Mouse (Mus musculus) liver, embryonic 16.5 days (tissue): ENCODE measurements around the gene Hnf4a. TPM values are rescaled to one million over a fixed set of nuclear protein-coding genes. Genes with fewer than 3 reads are reported as not detected.
"Not testable (repeated sequence)": the region's sequence is repeated elsewhere in the genome, so short reads cannot be mapped to it uniquely, and the experiment has no call there.

Experiments used
- ATAC-seq: fragments of 200-750 bp; cut with Nextera tagmentation; 2 replicates; pipeline ENCODE4 v1.8.0; 2017; ENCODE audit warnings: low read depth, mild to moderate bottlenecking, moderate number of reproducible peaks, moderate library complexity
- H3K27ac ChIP-seq: fragments of 300-500 bp; sonication (generic); 2 replicates; pipeline ENCODE4 v1.5.1; 2014; ENCODE audit warnings: mild to moderate bottlenecking, low read length
- H3K27me3 ChIP-seq: fragments of 300-500 bp; sonication (generic); 2 replicates; pipeline ENCODE4 v1.6.1; 2014; ENCODE audit warnings: low read depth, low read length, mixed read lengths; ENCODE audit not compliant: control insufficient read depth, insufficient read depth
- H3K36me3 ChIP-seq: fragments of 300-500 bp; sonication (generic); 2 replicates; pipeline ENCODE4 v1.6.1; 2014; ENCODE audit warnings: mild to moderate bottlenecking; ENCODE audit not compliant: control insufficient read depth, insufficient read depth
- H3K4me1 ChIP-seq: fragments of 300-500 bp; sonication (generic); 2 replicates; pipeline ENCODE4 v1.6.1; 2014; ENCODE audit warnings: low read depth, low read length, mixed read lengths; ENCODE audit not compliant: control insufficient read depth
- H3K4me2 ChIP-seq: fragments of 300-500 bp; sonication (generic); 2 replicates; pipeline ENCODE4 v1.6.1; 2014; ENCODE audit warnings: low read depth, low read length, mixed read lengths
- H3K4me3 ChIP-seq: fragments of 300-500 bp; sonication (generic); 2 replicates; pipeline ENCODE4 v1.5.1; 2014; ENCODE audit warnings: low read depth, mild to moderate bottlenecking, low read length
- H3K9ac ChIP-seq: fragments of 300-500 bp; sonication (generic); 2 replicates; pipeline ENCODE4 v1.6.1; 2014; ENCODE audit warnings: low read depth, low read length
- H3K9me3 ChIP-seq: fragments of 300-500 bp; sonication (generic); replicated peaks from 2 replicates; pipeline ENCODE4 v1.6.1; 2016; ENCODE audit warnings: low read length; ENCODE audit not compliant: control insufficient read depth
- WGBS: fragments of 180-500 bp; shearing (Covaris S2); extraction: QIAGEN DNeasy Blood & Tissue Kit; methylation state at CpG from one replicate; pipeline ENCODE4 v1.1.7; 2014; ENCODE audit not compliant: insufficient replicate concordance; 5-methylcytosine and 5-hydroxymethylcytosine counted together
- polyA plus RNA-seq: library from polyadenylated mRNA; unstranded; fragments of >200 nt; fragmentation: Nextera tagmentation; extraction: Ambion mirVana; gene quantifications from 2 replicates; pipeline ENCODE4 v1.2.1, GENCODE M21; 2015

Hnf4a gene
- polyA plus RNA-seq, 1 experiment from 2014 or later = 21.1 TPM

DNA sequence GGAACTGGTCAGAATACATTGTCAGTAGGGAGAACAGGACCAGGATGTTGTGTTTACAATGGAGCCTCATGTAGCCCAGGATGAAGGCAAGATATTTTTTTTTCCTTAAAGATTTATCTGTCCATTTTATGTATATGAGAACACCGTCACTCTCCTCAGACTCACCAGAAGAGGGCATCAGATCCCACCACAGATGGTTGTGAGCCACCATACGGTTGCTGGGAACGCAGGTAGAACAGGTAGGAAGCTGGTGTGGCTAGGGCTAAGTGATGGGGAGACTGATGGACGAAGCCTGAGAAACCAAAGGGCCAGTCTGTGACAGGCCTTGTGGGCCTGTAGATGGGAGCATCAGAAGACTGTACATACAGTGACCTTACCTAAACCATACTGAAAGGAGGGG lies 107.4 kb downstream of the Hnf4a start:
- H3K9ac ChIP-seq = no peak overlapping the region
- H3K27me3 ChIP-seq = no peaks in the 10 kb centered on the region
- ATAC-seq = no peak
- H3K4me1 ChIP-seq = no peaks in the 10 kb centered on the region
- WGBS = 91% methylated on average over 4 of the region's 4 CpGs
- H3K9me3 ChIP-seq = no peaks in the 10 kb centered on the region
- H3K4me3 ChIP-seq = no peak overlapping the region
- H3K27ac ChIP-seq = no peak overlapping the region
- peaks cover 60% of the 10 kb centered on the region for H3K36me3 ChIP-seq
- H3K4me2 ChIP-seq = no peak overlapping the region

DNA sequence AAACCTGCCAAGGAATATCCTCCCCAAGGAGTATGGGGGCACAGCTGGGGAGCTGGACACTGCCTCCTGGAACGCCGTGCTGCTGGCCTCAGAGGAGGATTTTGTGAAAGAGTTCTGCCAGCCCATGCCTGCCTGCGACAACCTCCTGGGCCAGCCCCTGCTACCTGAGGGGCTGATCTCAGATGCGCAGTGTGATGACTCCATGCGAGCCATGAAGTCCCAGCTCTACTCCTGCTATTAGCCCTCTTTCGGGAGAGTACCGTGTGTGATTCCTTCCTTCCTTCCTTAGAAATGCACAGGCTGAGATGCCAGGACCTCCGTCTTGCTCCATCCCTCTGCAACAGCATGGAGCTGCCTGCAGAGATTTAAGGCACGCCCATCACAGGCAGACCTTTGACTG lies 108.8 kb downstream of the Hnf4a start:
- no peak for ATAC-seq
- Histone ChIP-seq H3K27ac (no peak overlapping the region), H3K27me3 (no peaks in the 10 kb centered on the region), H3K36me3 (peaks cover 74% of the 10 kb centered on the region), H3K9ac (no peak overlapping the region), H3K9me3 (no peaks in the 10 kb centered on the region), H3K4me1 (no peaks in the 10 kb centered on the region), H3K4me3 (no peak overlapping the region), H3K4me2 (no peak overlapping the region)
- WGBS = 89% methylated on average over 9 of the region's 9 CpGs

DNA sequence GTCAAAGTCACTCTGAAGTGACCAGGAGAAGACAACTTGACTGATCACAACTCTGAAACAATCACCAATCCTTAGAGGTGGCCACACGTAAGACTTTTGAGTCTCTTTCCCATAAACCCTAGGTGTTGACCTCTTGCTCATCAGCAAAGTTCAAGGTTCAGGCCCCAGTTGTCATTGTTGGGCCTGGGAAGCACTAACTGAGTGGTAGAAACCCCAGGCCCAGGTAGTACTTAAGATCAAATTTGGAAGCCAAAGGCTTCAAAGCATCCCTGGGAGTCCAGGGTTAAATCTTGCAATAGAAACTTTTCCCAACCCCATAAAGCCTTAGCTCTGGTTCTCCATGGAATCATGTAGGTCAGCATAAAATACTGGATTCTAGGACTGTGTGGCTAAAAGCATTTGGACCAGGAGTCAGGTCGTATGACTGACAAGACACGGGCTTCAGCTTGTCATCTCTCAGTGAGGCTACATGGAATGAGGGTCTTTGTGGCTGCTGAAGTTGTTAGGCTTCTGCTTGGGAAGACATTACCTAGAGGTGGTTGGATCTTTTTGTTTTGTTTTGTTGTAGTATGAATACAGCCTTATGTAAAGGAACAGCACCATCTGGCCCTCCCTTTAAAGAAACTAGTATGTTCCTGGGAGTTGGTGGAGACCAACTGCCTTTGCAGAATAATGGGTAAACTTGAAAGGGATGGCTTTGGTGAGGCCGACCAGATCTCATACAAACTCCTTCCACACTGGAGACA lies 109.5 kb downstream of the Hnf4a start:
- Histone ChIP-seq H3K36me3 (peaks cover 77% of the 10 kb centered on the region), H3K27me3 (no peaks in the 10 kb centered on the region), H3K4me2 (no peak overlapping the region), H3K27ac (peak overlapping the region; percentile 10; the same call in 1 of the 2 replicates), H3K4me3 (no peak overlapping the region), H3K9ac (no peak overlapping the region), H3K4me1 (no peaks in the 10 kb centered on the region), H3K9me3 (no peaks in the 10 kb centered on the region)
- 78% methylated on average over 4 of the region's 4 CpGs for WGBS
- no peak for ATAC-seq

DNA sequence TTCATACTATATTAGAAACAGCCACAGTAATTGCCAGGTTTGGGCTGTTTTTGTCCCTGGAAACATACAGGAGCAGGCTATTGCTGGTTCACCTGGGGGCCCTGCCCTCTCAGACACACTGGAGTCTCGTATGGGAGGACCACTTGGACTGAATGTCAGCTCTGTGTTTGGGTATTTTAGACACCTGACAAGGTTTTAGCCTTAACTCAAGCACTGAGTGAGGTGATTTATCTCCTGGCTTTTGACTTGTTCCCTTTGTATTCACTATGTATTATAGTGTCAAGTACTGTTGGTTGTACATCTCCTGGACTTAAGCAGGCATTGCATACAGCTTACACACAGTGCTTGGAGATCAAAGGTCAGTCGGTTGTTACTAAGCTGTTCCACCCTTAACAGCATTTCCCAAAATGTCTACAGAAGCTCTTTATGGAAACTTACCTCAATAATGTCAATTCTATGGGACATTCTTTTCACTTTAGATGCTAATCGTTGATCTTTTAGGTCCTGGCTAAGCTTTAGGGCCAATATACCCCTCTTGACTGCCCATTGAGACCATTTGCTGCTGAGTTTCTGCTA lies 110.1 kb downstream of the Hnf4a start:
- H3K4me2 ChIP-seq = no peak overlapping the region
- H3K36me3 ChIP-seq = peaks cover 82% of the 10 kb centered on the region
- H3K4me3 ChIP-seq = no peak overlapping the region
- H3K9ac ChIP-seq = no peak overlapping the region
- WGBS = 60% methylated on average over 3 of the region's 3 CpGs
- no peak for ATAC-seq
- no peaks in the 10 kb centered on the region for H3K4me1 ChIP-seq
- no peak overlapping the region; the same call in 1 of the 2 replicates for H3K27ac ChIP-seq
- no peaks in the 10 kb centered on the region for H3K9me3 ChIP-seq
- no peaks in the 10 kb centered on the region for H3K27me3 ChIP-seq

DNA sequence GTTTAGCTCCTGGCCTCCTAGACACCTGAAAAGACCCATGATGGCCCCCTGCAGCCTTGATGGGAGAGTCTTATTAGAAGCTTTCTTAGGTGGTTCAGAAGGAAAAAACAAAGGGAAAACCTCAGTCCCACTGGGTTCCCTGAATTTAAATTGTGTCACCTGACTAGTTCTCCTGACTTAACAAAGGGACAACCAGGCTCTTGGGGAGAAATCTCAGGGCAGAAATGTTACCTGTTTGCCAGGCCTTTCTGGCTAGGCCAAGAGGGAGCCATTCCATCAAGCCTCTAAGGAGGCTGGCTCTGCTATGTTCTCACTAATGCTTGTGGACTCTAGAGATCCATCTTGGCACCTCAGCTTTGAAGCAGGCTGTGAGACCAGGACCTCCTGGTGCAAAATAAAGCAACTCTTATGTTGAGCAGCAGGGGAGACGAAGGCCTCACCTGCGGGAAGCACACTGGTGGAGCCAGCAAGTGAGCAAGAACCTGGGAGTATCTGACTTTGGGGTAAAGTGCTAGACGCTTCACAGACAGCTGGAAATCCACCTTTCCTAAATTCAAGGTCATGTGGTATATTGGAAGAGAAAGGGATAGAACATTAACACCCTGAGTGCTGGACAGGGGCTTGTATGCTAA lies 110.7 kb downstream of the Hnf4a start:
- Histone ChIP-seq H3K4me2 (no peak overlapping the region), H3K27me3 (no peaks in the 10 kb centered on the region), H3K27ac (no peak overlapping the region), H3K36me3 (peaks cover 83% of the 10 kb centered on the region), H3K9ac (no peak overlapping the region), H3K4me3 (no peak overlapping the region), H3K9me3 (no peaks in the 10 kb centered on the region), H3K4me1 (no peaks in the 10 kb centered on the region)
- whole genome bisulfite sequencing = 79% methylated on average over 3 of the region's 3 CpGs
- no peak for ATAC-seq

DNA sequence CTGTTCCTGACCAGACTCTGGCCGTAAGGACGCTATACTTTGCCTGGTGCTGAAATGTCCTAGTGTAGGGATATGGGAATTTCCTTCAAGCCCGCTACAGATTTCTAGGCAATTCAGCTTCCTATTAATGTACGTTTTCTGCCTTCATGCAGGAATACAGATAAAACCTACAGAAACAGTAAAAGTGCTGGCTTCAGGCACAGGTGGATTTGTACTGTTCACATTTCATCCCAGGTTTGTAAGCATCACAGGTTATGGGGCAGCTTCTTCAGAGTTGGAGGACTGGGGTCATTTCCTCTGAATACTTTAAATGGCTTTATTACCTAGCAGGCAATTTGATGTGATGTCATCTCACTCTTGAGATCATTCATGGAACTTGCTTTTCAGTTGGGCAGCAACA lies 111.3 kb downstream of the Hnf4a start:
- Histone ChIP-seq H3K27ac (no peak overlapping the region), H3K36me3 (peaks cover 87% of the 10 kb centered on the region)
- 86% methylated on average over 4 of the region's 4 CpGs for WGBS

DNA sequence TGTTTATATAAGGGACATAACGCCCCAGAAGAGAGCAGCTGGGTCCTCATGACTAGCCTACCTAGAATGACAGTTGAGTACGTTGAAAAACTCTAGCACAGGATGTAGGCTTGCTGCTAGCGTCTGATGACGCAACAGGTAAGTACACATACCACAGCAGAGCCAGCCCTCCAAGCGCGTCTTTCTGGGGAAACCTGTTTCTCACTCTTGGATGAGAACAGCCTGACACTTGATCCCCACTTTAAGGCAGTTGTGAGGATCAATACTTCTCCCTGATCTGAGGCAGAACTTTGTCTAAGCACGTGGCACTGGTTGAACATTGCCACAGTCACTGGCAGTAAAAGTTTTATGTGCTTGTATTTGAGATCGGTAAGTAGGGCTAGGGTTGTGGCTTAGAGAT lies 113.8 kb downstream of the Hnf4a start:
- peak overlapping the region; percentile 37; the same call in 1 of the 2 replicates for H3K27ac ChIP-seq
- no peak overlapping the region for H3K4me2 ChIP-seq
- H3K9me3 ChIP-seq = no peaks in the 10 kb centered on the region
- H3K36me3 ChIP-seq = peaks cover 94% of the 10 kb centered on the region
- peak; percentile 40; the same call in 1 of the 2 replicates for ATAC-seq
- H3K27me3 ChIP-seq = no peaks in the 10 kb centered on the region
- H3K4me3 ChIP-seq = no peak overlapping the region
- WGBS = 68% methylated on average over 8 of the region's 8 CpGs
- no peak overlapping the region for H3K9ac ChIP-seq
- H3K4me1 ChIP-seq = no peaks in the 10 kb centered on the region

More for the DNA sequence above, 111.3 kb downstream of the Hnf4a start:
- Histone ChIP-seq H3K4me3 (no peak overlapping the region), H3K27me3 (no peaks in the 10 kb centered on the region), H3K4me2 (no peak overlapping the region), H3K4me1 (no peaks in the 10 kb centered on the region), H3K9ac (no peak overlapping the region), H3K9me3 (no peaks in the 10 kb centered on the region)
- no peak for ATAC-seq

DNA sequence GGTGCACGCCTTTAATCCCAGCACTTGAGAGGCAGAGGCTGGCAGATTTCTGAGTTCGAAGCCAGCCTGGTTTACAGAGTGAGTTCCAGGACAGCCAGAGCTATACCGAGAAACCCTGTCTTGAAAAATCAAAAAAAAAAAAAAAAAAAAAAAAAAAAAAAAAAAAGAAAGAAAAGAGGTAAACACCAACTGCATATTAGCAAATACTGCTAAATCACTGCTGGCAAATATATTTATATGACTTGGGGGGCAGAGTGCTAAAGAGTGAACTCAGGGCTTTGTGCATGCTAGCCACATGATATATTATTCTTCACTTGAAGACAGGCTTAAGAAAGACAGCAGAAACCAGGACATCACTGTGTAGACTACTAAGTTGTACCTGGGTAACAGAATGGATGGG lies 114.8 kb downstream of the Hnf4a start:
- H3K36me3 ChIP-seq = peaks cover 94% of the 10 kb centered on the region
- H3K9ac ChIP-seq, H3K4me2 ChIP-seq, H3K4me3 ChIP-seq, H3K27ac ChIP-seq, H3K4me1 ChIP-seq, H3K9me3 ChIP-seq, ATAC-seq, H3K27me3 ChIP-seq: not testable (repeated sequence)
- WGBS = 89% methylated on average over 3 of the region's 3 CpGs
